Mouse (Mus musculus) hindlimb bud, embryonic 11.5 days (tissue): ENCODE data around the gene Mapre1.
"Not testable (repeated sequence)": the region's sequence is repeated elsewhere in the genome, so short reads cannot be mapped to it uniquely, and the experiment has no call there.

Source experiments
- DNase-seq: peaks from one replicate; pipeline ENCODE4 v3.0.0-alpha.2; 2012; ENCODE audit warnings: low read depth, low spot score; ENCODE audit errors: extremely low spot score

Gene Mapre1

DNA sequence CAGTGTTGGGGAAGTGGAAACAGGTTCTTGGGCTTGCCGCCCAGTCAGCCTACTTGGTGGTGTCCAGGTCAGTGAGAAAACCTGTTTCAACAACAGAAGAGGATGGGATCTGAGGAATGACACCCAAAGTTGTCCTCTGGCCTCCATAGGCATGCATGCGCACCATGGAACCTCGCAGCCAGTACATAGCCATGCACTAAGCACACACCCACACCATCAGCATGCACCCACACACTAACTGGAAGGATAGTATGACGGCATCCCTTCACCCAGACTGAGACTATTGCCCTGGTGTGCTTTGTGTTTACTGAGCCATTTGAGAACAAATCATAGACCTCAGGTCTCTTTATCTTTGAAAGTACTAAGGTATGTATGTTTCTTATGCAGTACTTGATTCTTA is 34.4 kb downstream of the Mapre1 start:
- DNase-seq = no peak

DNA sequence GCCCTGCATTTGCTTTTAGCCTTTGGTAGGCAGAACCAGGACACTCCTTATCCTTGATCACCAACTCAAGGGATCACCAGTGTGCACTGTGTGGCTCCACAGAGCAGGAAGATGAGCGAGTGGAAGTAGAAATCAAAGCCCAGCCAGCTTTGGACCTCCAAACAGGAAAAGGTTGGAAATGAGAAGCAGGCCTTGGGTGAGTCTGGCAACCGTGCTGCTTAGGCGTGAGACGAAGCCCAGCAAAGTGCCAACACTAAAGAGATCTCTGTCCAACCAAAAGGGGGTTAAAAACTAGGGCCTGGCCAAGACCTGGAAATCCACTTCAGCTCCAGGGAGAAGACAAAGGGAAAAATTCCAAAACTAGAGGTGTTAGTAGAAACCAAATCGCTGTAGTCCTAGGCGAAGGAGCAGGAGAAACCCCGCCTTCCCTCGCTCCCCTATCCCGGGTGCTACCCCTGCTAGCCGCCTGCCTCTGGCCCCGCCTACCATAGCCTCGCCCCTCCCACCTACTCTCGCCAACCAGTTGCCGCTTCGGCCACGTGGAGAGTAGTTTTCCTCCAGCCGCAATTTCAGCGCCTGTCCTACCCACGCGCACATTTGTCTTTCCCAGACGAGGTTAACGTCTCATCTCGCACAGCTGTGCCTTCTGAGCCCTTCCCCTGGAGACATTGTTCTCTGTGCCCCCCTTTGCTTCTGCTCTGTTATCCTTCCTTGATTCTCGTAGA is 37.7 kb downstream of the Mapre1 start:
- DNase-seq = peak; percentile 8

DNA sequence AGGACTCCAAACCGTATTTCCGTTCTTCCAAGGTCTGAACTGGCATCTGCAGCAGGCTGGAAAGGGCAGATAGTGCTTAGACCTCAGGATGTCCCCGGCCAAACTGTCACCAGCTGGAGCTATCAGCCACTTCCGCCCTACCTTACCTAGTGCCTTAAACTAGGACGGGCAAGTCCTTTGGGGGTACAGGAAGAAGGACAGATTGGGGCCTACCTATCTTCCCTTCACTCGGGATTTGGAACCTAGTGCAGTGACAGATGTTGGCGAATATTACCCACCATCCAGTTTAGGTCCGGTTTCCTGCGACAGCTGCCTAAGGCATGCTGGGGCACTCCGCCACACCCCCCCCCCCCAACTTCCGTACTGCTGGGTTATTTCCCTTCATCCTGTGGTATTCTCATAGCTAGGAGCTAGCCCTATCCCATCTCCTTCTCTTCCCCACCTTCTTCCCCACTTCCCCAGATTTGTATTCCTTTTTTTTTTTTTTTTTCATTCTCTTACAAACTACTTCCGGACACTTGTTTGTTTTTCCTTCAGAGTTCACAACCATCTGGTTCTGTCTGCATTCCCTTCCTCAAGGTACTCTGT is 38.4 kb downstream of the Mapre1 start, which contains the start of gene Efcab8:
Gene Efcab8 (plus strand): TSS at position 538 of the 588 bp plus-strand sequence.
- DNase-seq = no peak

GRCm38 (mm10) chr2:153781181-153781580 is 40.1 kb downstream of the Mapre1 start:
- no peak for DNase-seq

DNA sequence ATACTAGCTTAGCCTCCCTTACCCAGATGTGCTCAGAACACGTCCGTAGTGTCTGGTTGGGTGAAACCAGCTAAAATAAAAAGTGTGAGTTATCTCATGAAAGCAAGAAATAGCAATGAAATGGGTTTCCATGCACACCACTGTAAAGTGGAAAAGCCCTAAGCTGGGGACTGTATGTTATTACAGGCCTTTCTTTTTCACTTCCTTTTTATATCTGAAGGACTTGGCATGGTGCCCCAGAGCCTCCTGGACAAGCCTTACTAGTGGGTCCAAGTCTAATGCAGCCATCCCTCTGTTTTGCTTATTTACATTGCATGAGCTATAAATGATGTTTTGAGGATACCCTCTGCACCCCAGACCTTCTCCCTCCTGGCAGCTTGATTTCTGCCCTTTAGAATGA is 43.6 kb downstream of the Mapre1 start:
- DNase-seq = no peak

DNA sequence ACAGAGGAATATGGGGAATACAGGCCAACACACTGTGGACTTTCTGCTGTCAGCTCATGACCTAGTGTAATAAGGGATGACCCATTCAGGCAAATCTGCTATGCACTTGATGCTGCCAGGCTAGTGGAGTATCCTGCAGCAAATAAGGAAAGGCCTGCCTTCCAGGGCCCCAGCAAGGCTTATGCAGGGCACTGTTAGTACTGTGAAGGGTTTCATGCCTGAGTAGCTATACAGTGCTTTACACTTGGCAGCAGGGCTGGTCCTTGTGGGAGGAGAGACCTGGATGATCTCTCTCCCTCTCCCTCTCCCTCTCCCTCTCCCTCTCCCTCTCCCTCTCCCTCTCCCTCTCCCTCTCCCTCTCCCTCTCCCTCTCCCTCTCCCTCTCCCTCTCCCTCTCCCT is 52.3 kb downstream of the Mapre1 start:
- no peak for DNase-seq

DNA sequence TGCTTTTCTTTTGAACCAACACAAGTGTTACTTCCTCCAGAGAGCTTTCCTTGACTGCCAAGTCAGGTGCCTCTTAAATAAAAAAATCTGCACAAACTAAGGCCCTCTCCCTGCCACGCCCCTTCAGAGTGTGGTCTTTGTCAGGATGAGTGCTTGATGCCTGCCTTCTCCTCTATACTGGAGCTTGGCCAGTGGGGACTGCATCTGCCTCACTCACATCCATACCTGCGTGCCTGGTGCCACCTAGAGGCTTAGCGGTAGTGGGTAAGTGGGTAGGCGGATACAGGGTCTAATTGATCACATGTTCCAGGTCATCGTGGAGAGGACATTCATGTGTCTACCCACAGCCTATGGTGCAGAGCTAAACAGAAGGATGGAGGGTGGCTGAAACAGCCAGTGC is 54.0 kb downstream of the Mapre1 start:
- DNase-seq = no peak

DNA sequence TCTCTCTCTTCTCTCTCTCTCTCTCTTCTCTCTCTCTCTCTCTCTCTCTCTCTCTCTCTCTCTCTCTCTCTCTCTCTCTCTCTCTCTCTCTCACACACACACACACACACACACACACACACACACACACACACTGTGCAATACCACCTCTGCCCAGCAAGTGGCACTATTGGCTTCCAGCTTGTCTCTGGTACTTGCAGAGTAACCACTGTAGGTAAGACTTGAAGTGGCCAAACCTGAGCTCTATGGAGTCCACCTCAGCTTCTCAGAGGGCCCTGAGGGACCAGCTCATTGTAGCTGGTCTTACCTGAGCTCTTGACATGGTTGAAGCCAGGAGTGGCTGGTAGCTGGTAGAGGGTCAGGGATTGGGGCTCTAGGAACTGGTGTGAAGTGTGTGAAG is 66.4 kb downstream of the Mapre1 start:
- not testable (repeated sequence) for DNase-seq

- no peak for DNase-seq
These were observed 67.1 kb downstream of the Mapre1 start for GRCm38 (mm10) chr2:153808146-153808545.

DNA sequence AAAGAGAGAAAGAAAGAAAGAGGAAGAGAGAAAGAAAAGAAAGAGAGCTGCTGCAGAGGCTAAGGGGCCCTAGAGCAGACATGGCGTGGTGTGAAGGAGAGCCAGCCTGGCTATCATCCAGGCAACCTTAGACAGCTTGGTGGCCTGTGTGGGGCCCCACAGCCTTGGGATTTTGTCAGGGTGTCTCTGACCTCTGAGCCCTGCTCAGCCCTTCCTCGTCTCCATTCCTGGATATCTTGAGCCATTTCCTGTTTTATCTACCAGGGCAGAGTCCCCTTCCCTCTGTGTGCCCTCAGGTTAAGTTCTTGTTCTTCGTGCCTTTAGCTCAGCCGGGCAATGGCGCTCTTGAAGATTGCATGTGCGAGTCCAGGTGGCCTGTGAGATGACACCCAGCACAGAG is 67.8 kb downstream of the Mapre1 start:
- DNase-seq = no peak

DNA sequence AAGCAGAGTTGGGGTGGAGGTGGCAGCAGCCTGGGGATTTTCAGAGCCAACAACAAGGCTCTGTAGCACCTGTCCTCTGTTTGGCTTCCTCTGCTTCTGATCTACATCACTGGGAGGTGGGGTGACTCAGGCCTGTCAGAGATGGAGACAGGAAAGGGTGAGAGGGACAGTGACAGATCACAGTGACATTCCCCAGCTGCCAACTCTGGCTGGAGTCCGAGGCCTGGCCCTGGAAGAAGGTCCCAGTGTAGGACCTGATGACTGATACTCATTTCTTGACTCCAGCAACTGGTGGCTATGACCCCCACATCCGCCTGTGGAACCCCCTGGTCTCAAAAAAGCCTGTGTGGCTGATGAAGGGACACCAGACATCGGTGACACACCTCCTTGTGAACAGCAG is 68.8 kb downstream of the Mapre1 start:
- DNase-seq = no peak

DNA sequence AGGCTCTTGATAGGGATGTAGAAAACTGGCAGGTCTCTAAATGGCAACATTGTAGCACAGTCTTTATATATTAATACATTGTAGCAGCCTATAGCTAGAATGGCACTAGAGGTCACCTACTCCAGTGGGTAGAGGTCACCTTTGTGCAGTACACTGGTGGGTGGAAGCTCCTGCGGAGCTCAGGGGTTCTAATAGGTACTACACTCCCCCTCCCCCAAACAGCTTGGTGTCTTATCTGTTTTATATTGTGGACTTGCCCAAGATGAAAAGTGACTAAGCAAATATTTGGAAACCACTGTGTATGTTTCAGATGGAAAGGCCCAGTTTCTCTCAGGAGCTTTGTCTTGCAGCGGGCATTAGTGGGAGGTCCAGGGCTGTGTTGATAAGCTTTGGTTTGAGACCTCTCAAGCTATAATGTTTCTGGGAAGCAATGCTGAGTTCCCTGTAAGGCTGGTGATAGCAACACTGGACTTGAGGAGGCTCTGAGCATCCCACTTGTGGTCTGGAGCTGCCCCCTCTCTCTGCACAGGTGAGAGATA is 81.0 kb downstream of the Mapre1 start:
- no peak for DNase-seq
